Mouse (Mus musculus) testis, adult 2 months (tissue): ENCODE results near the gene Slc6a4.

Experiments
- CTCF ChIP-seq: fragments of 200-500 bp; IDR thresholded peaks from 2 replicates; pipeline ENCODE4 v1.5.1; 2012; ENCODE audit warnings: low read depth, mild to moderate bottlenecking, inconsistent platforms, low read length, moderate library complexity; ENCODE audit not compliant: control insufficient read depth, insufficient read depth, insufficient replicate concordance
- POLR2A ChIP-seq: fragments of 200-500 bp; IDR thresholded peaks from 2 replicates; pipeline ENCODE4 v1.6.1; 2012; ENCODE audit warnings: low read depth, mild to moderate bottlenecking, inconsistent platforms, low read length, moderate library complexity; ENCODE audit not compliant: control insufficient read depth

DNA sequence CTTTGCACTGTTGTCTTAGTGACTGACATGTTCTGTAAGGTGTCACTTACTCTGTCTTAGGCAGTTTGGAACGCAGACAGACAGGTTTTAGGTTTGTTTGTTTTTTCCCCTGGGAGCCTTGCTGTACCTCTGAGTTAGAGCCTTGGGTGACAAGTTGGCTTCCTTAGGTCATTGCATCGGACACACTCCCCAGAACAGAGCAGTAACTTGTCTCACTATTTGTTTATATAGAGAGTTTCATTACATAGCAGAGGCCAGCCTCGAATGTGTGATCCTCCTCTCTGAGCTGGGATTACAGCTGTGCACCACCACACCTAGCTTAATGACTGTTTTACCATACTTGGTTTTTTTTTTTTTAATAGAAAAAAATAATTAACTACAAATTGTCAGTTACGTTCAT is 16.0 kb upstream of the Slc6a4 start:
- TF ChIP-seq CTCF, result no peak
- TF ChIP-seq POLR2A, result no peak
